Mouse (Mus musculus) central nervous system, embryonic 18 days (tissue): ENCODE measurements around the gene Cd59b. TPM values are rescaled to one million over a fixed set of nuclear protein-coding genes. Genes with fewer than 3 reads are reported as not detected.

Experiments
- polyA plus RNA-seq: library from polyadenylated mRNA; depleted of rRNA; stranded (reverse); fragments of >200 nt; gene quantifications from 2 replicates; pipeline ENCODE4 v1.2.3, GENCODE M21; 2012; rRNA removed

The Cd59b gene
- 2.0 and 2.5 TPM in 2 replicates for polyA plus RNA-seq

DNA sequence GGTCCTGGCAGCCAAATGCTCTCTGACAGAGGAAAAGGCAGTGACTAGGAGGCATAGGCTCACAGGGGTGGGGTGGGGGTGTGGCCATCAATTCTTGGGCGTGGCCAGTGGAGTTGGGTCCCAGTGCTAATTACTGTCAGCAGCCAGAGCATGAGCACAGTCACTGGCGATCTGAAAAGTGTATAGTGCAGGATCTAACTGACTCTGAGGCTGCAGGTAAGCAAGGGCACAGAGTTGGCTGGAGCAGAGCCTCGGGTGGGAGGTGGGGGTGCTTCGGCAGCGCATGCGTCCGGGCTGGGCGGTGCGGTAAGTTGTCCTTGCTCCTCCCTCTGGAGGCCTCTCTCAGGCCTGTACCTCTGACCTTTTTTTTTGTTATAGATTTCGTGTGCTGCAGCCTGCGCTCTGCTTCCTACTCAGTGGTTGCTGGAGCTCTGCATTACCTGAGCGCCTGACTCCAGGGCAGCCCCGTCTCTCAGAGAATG lies at the start of gene Cd59b:
Gene Cd59b (plus strand): TSS at position 146 of the 482 bp plus-strand sequence.

GRCm38 (mm10) chr2:104027458-104028138 lies 42.1 kb upstream of the Cd59b start, which contains the start of gene Fbxo3:
Gene Fbxo3 (plus strand): TSS chr2:104027721.

GRCm38 (mm10) chr2:104028139-104028723 lies 41.4 kb upstream of the Cd59b start, which contains the start of gene 4931422A03Rik:
Gene 4931422A03Rik (minus strand): TSS chr2:104028361.

DNA sequence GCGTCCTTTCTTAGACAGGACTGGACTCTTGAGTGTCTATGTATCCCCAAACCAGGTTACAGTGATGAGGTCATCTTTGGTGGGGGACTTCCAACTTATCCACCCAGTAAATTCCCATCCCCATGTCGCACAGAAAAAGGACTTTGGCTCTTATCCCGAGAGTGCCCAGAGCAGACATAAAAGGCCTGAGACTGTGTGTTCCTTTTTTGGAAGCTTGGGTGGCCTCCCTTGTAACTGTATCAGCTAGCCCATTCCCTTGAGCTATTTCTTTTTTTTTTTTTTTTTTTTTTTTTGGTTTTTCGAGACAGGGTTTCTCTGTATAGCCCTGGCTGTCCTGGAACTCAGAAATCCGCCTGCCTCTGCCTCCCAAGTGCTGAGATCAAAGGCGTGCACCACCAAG lies 4.1 kb upstream of the Cd59b start, which contains the start of gene Gm10912:
Gene Gm10912 (plus strand): TSS at position 301 of the 400 bp plus-strand sequence.

GRCm38 (mm10) chr2:104068450-104068849 lies 1.2 kb upstream of the Cd59b start, which contains the start of gene Gm10799:
Gene Gm10799 (minus strand): TSS chr2:104068550.

DNA sequence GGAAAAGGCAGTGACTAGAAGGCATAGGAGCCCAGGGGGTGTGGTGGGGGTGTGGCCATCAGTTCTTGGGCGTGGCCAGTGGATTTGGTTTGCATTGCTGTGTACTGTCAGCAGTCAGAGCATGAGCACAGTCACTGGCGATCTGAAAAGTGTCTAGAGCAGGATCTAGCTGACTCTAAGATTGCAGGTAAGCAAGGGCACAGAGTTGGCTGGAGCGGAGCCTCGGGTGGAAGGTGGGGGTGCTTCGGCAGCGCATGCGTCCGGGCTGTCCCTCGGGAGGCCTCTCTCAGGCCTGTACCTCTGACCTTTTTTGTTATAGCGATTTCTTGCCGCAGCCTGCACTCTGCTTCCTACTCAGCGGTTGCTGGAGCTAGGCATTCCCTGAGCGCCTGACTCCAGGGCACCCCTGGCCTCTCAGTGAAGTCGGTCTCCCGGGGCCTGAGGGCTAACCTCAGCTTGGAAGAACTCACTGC lies 26.1 kb downstream of the Cd59b start, which contains the start of gene Cd59a:
Gene Cd59a (plus strand): TSS at position 61 of the 473 bp plus-strand sequence.

GRCm38 (mm10) chr2:104122505-104123378 lies 53.1 kb downstream of the Cd59b start, which contains the start of gene A930018P22Rik:
Gene A930018P22Rik (plus strand): TSS chr2:104122769.

Other genes starting within 250 kb of the Cd59b start
- 28.2 and 29.6 TPM in 2 replicates for gene Lmo2, start 111.9 kb upstream of the Cd59b start, polyA plus RNA-seq
- gene Fbxo3, start 42.1 kb upstream of the Cd59b start, polyA plus RNA-seq, result 45.6 and 48.8 TPM in 2 replicates
- 0.08 TPM in 1 of 2 replicates, not detected in the other for gene 4931422A03Rik, start 41.5 kb upstream of the Cd59b start, polyA plus RNA-seq
- gene Gm10912, start 4.0 kb upstream of the Cd59b start, polyA plus RNA-seq, result 0.05 TPM in 1 of 2 replicates, not detected in the other
- not detected in 2 replicates for gene Gm10799, start 1.3 kb upstream of the Cd59b start, polyA plus RNA-seq
- 7.6 and 8.4 TPM in 2 replicates for gene Cd59a, start 26.0 kb downstream of the Cd59b start, polyA plus RNA-seq
- gene A930018P22Rik, start 52.9 kb downstream of the Cd59b start, polyA plus RNA-seq, result not detected in 2 replicates